Mouse (Mus musculus) heart, embryonic 10.5 days (tissue): Measurements from ENCODE around the gene Treh. TPM values are rescaled to one million over a fixed set of nuclear protein-coding genes. Genes with fewer than 3 reads are reported as not detected.

Experiments used
- DNase-seq: peaks from one replicate; pipeline ENCODE4 v3.0.0-alpha.2; 2017; ENCODE audit warnings: low spot score
- H3K27ac ChIP-seq: fragments of 300-500 bp; sonication (generic); 2 replicates; pipeline ENCODE4 v1.5.1; 2016; ENCODE audit warnings: mild to moderate bottlenecking
- H3K27me3 ChIP-seq: fragments of 300-500 bp; sonication (generic); 2 replicates; pipeline ENCODE4 v1.6.1; 2016; ENCODE audit warnings: mild to moderate bottlenecking; ENCODE audit not compliant: poor library complexity, insufficient read depth, severe bottlenecking
- H3K36me3 ChIP-seq: fragments of 300-500 bp; sonication (generic); 2 replicates; pipeline ENCODE4 v1.6.1; 2016; ENCODE audit warnings: mild to moderate bottlenecking, moderate library complexity
- H3K4me1 ChIP-seq: fragments of 300-500 bp; sonication (generic); 2 replicates; pipeline ENCODE4 v1.6.1; 2016; ENCODE audit warnings: mild to moderate bottlenecking
- H3K4me3 ChIP-seq: fragments of 300-500 bp; sonication (generic); 2 replicates; pipeline ENCODE4 v1.5.1; 2016; ENCODE audit warnings: mild to moderate bottlenecking, moderate library complexity
- H3K9me3 ChIP-seq: fragments of 300-500 bp; sonication (generic); 2 replicates; pipeline ENCODE4 v1.6.1; 2016; ENCODE audit warnings: mild to moderate bottlenecking, moderate library complexity
- WGBS: fragments of 180-500 bp; shearing (Covaris S2); methylation state at CpG from one replicate; pipeline ENCODE4 v1.1.7; 2016; 5-methylcytosine and 5-hydroxymethylcytosine counted together
- polyA plus RNA-seq: library from polyadenylated mRNA; unstranded; fragments of >200 nt; fragmentation: Nextera tagmentation; extraction: Ambion mirVana; gene quantifications from 2 replicates; pipeline ENCODE4 v1.2.1, GENCODE M21; 2016

The Treh gene
- polyA plus RNA-seq, 1 experiment from 2014 or later: not detected

DNA sequence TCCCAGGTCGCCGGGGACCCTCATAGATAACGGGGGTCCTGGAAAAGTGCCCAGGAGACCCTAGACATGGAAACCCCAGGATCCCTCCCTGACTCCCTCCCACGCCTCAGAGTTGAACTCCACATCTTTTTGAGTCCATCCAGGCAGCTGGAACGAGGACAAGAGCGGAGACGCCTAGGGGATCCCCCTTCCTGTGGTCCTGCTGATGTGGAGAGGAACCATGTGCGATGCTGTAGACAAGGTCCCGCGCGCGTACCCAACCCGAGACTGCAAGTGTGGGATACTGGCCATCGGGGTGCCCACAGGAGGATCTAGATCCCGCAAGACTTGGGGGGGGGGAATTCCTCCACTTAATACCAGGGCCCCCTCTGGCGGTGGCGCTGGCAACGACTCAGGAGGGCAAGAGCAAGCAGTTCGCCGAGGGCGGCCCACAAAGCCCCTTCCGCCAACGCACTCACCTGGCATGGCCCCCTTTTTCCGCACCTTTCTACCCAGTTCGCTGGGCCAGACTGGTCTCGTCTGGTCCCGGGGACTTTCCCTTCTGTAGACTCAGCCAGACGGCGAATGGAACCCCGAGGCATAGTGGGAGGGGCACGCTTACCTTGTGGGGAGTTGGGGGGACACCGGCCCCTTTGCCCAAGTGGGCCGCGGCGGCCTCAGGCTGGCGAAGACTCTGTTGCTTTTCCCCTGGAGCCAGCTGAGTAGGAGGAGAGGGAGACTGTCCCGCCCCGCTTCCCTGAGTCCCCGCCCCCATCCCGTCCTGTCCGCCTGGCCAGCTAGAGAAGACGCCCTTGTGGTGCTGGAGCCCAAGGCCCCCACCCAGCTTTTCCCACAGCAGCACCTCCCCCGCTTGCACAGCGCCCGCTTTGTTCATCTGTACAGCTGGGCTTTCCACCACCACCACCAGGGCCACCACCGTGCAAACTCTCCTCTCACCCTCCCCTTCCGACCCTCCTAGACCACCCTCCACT, 61.8 kb downstream of the Treh start, which contains the start of gene Phldb1:
Gene Phldb1, minus strand, starts transcription at position 675 of the 971 bp plus-strand sequence.
- no peaks in the 10 kb centered on the region for H3K36me3 ChIP-seq
- peak within 1 kb of the TSS; percentile 84 for H3K27ac ChIP-seq
- peaks cover 16% of the 10 kb centered on the region for H3K27me3 ChIP-seq
- peak; percentile 90 for DNase-seq
- peaks cover 43% of the 10 kb centered on the region for H3K4me1 ChIP-seq
- under 1% methylated on average over 47 of the region's 47 CpGs for WGBS
- no peaks in the 10 kb centered on the region for H3K9me3 ChIP-seq
- peak within 1 kb of the TSS; percentile 79 for H3K4me3 ChIP-seq

DNA sequence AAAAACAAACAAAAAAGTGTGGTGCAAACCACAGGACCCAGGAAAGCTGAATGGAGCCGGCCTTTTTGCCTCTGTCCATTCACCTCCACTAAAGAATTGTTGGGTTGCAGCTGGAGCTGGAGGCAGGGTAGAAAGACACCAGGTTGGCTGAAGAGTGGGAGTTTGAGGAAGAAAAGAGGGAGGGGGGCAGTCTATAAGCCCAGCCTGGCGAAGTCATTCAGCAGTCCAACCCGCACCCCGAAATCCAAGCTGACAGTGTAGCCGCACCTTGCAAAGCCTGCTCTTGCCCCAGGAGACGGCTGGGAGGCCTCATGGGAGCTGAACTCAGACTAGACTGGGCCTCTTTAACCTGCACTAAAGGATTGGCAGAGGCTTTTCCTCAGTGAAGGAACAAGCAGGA, 62.9 kb downstream of the Treh start:
- Histone ChIP-seq H3K9me3 (no peaks in the 10 kb centered on the region), H3K27ac (no peak overlapping the region), H3K4me3 (no peak overlapping the region), H3K4me1 (peaks cover 43% of the 10 kb centered on the region), H3K36me3 (peaks cover 2% of the 10 kb centered on the region; the same call in 1 of the 2 replicates), H3K27me3 (peaks cover 16% of the 10 kb centered on the region)
- peak; percentile 58 for DNase-seq
- WGBS: 79% methylated on average over 6 of the region's 6 CpGs

Other genes starting within 250 kb of the Treh start
- not detected in 2 replicates for gene Foxr1, start 232.1 kb upstream of the Treh start, polyA plus RNA-seq
- 0.26 TPM in 1 of 2 replicates, not detected in the other for gene Upk2, start 218.3 kb upstream of the Treh start, polyA plus RNA-seq
- 7.6 and 9.6 TPM in 2 replicates for gene Bcl9l, start 190.4 kb upstream of the Treh start, polyA plus RNA-seq
- not detected in 2 replicates for gene Cxcr5, start 111.4 kb upstream of the Treh start, polyA plus RNA-seq
- gene Ddx6, start 68.3 kb upstream of the Treh start, polyA plus RNA-seq: 12.6 and 12.7 TPM in 2 replicates
- 29.1 and 34.7 TPM in 2 replicates for gene Phldb1, start 62.0 kb downstream of the Treh start, polyA plus RNA-seq
- gene Arcn1, start 94.6 kb downstream of the Treh start, polyA plus RNA-seq: 159 and 167 TPM in 2 replicates
- gene Ift46, start 94.7 kb downstream of the Treh start, polyA plus RNA-seq: 77.2 and 84.8 TPM in 2 replicates
- gene Tmem25, start 126.1 kb downstream of the Treh start, polyA plus RNA-seq: 1.7 and 1.8 TPM in 2 replicates
- 0.50 TPM in 1 of 2 replicates, not detected in the other for gene Ttc36, start 129.8 kb downstream of the Treh start, polyA plus RNA-seq
- gene Kmt2a, start 208.1 kb downstream of the Treh start, polyA plus RNA-seq: 7.4 and 10.5 TPM in 2 replicates
- 722 and 893 TPM in 2 replicates for gene Atp5l, start 247.5 kb downstream of the Treh start, polyA plus RNA-seq